Mouse (Mus musculus) B cell, adult 2 months (primary cell): ENCODE results near the gene Copz2.

ENCODE experiments used
- DNase-seq, 2 experiments: peaks; one replicate each; pipeline ENCODE4 v3.0.0; 2022

Gene Copz2

GRCm38 (mm10) chr11:96872441-96873379 is 23.0 kb downstream of the Copz2 start:
- DNase-seq: no peak

- no peak for DNase-seq
Measured at GRCm38 (mm10) chr11:96873601-96874140, 24.0 kb downstream of the Copz2 start.

- no peak for DNase-seq
Measured at GRCm38 (mm10) chr11:96875270-96875669, 25.6 kb downstream of the Copz2 start.

GRCm38 (mm10) chr11:96875745-96876144 is 26.1 kb downstream of the Copz2 start:
- peak; percentile 64 to 70 for DNase-seq

GRCm38 (mm10) chr11:96876300-96877040 is 26.8 kb downstream of the Copz2 start:
- no peak for DNase-seq

GRCm38 (mm10) chr11:96877071-96877470 is 27.4 kb downstream of the Copz2 start:
- DNase-seq: no peak

GRCm38 (mm10) chr11:96878715-96879114 is 29.0 kb downstream of the Copz2 start:
- no peak for DNase-seq

- no peak for DNase-seq
Measured at GRCm38 (mm10) chr11:96879359-96879758, 29.7 kb downstream of the Copz2 start.

- DNase-seq: no peak
Measured at GRCm38 (mm10) chr11:96880296-96880695, 30.6 kb downstream of the Copz2 start.

- no peak for DNase-seq
Measured at GRCm38 (mm10) chr11:96885901-96886340, 36.3 kb downstream of the Copz2 start.

- no peak for DNase-seq
Measured at GRCm38 (mm10) chr11:96886942-96887546, 37.4 kb downstream of the Copz2 start.

- no peak for DNase-seq
Measured at GRCm38 (mm10) chr11:96891784-96892527, 42.3 kb downstream of the Copz2 start.

- DNase-seq: no peak
Measured at GRCm38 (mm10) chr11:96893203-96893842, 43.7 kb downstream of the Copz2 start.

GRCm38 (mm10) chr11:96895886-96896285 is 46.2 kb downstream of the Copz2 start:
- no peak for DNase-seq

- no peak for DNase-seq
Measured at GRCm38 (mm10) chr11:96899449-96900306, 50.0 kb downstream of the Copz2 start.

- no peak for DNase-seq
Measured at GRCm38 (mm10) chr11:96901332-96901731, 51.7 kb downstream of the Copz2 start.

- no peak for DNase-seq
Measured at GRCm38 (mm10) chr11:96902639-96903635, 53.3 kb downstream of the Copz2 start.

- DNase-seq: no peak
Measured at GRCm38 (mm10) chr11:96906431-96907161, 56.9 kb downstream of the Copz2 start.

- DNase-seq: no peak
Measured at GRCm38 (mm10) chr11:96908594-96908993, 58.9 kb downstream of the Copz2 start.
